In genomic region chr3:139729248-139729647, GRCm38 (mm10) we compare ENCODE assay signal across 17 mouse cellular contexts.
"Had no signal": no experiment of that assay in that cellular context is flagged by ENCODE, and none has a peak within 500 bp of the region (broad histone marks: within the 10 kb centered on the region; RNA-seq: fewer than 3 reads in every experiment).

No protein-coding gene starts in this region.

- H3K9me3 ChIP-seq: intestine, embryonic 15.5 days; liver, embryonic 15.5 days; midbrain, embryonic 10.5 days; stomach, embryonic 15.5 days had no signal

- DNase-seq: kidney, adult 9 months; kidney, postnatal 4 days; lung, adult 2 months; lung, postnatal 36 days; midbrain, embryonic 14.5 days; retina, postnatal 1 day; right cerebral cortex, postnatal 14 days; thymus, postnatal 36 days had no signal

- ATAC-seq: hindbrain, postnatal 0 days; intestine, embryonic 15.5 days; lung, postnatal 0 days had no signal

- H3K9ac ChIP-seq: intestine, embryonic 15.5 days; liver, embryonic 15.5 days; stomach, embryonic 15.5 days had no signal

- H3K36me3 ChIP-seq: intestine, embryonic 15.5 days; liver, embryonic 15.5 days; midbrain, embryonic 10.5 days; stomach, embryonic 15.5 days had no signal

- H3K27me3 ChIP-seq: intestine, embryonic 15.5 days; liver, embryonic 15.5 days; stomach, embryonic 15.5 days had no signal

- H3K4me1 ChIP-seq: intestine, embryonic 15.5 days; liver, embryonic 15.5 days; midbrain, embryonic 10.5 days; stomach, embryonic 15.5 days had no signal

- H3K4me2 ChIP-seq: intestine, embryonic 15.5 days; liver, embryonic 11.5 days; liver, embryonic 15.5 days; stomach, embryonic 15.5 days had no signal

- H3K4me3 ChIP-seq: intestine, embryonic 15.5 days; layer of hippocampus, adult 2 months; liver, embryonic 15.5 days; midbrain, embryonic 10.5 days; myocyte; stomach, embryonic 15.5 days had no signal

- H3K27ac ChIP-seq: hindbrain, postnatal 0 days; intestine, embryonic 15.5 days; layer of hippocampus, adult 2 months; liver, embryonic 15.5 days; midbrain, embryonic 10.5 days; stomach, embryonic 15.5 days had no signal
